Mouse (Mus musculus) ES-E14 (cell line): ENCODE measurements around the gene Pdlim7.

Experiments used
- CHD2 ChIP-seq: IDR thresholded peaks from 2 replicates; pipeline ENCODE4 v1.6.1; 2014; ENCODE audit warnings: mild to moderate bottlenecking, low read depth, low read length, inconsistent platforms
- HCFC1 ChIP-seq: IDR thresholded peaks from 2 replicates; pipeline ENCODE4 v1.6.1; 2012; ENCODE audit warnings: low read length, inconsistent platforms, borderline replicate concordance; ENCODE audit not compliant: insufficient read depth
- MAFK ChIP-seq: IDR thresholded peaks from 2 replicates; pipeline ENCODE4 v1.6.1; 2014; ENCODE audit warnings: mild to moderate bottlenecking, low read depth, low read length, inconsistent platforms; ENCODE audit not compliant: insufficient read depth
- ZC3H11A ChIP-seq: IDR thresholded peaks from 2 replicates; pipeline ENCODE4 v1.6.1; 2012; ENCODE audit warnings: low read depth, mild to moderate bottlenecking, inconsistent platforms, low read length, borderline replicate concordance

DNA sequence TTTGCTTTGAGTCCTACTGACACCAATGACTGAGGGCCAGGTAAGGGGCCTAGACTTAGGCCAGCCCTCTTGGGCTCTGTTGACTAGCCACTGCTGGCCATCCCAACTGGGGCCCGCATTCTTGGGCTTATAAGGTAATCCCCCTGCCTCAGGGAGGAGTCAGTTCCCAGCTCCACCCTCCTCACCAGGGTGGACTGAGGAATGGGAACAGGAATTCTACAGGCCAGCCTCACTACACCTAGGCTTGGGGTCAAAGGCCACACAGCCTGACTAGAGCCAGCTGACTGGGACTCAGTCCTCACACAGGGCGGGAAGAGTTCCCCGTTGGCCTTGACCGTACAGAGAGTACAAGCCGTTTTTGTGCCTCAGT is 2.0 kb downstream of the Pdlim7 start:
- TF ChIP-seq HCFC1: no peak
- no peak for TF ChIP-seq ZC3H11A
- TF ChIP-seq CHD2: no peak
- no peak for TF ChIP-seq MAFK
